Mouse (Mus musculus): ENCODE measurements around the gene Htr5a. TPM values are rescaled to one million over a fixed set of nuclear protein-coding genes. Genes with fewer than 3 reads are reported as not detected.

The Htr5a gene
- total RNA-seq (2021), result 10 to 100 TPM; 12.8 to 12.9 TPM

DNA sequence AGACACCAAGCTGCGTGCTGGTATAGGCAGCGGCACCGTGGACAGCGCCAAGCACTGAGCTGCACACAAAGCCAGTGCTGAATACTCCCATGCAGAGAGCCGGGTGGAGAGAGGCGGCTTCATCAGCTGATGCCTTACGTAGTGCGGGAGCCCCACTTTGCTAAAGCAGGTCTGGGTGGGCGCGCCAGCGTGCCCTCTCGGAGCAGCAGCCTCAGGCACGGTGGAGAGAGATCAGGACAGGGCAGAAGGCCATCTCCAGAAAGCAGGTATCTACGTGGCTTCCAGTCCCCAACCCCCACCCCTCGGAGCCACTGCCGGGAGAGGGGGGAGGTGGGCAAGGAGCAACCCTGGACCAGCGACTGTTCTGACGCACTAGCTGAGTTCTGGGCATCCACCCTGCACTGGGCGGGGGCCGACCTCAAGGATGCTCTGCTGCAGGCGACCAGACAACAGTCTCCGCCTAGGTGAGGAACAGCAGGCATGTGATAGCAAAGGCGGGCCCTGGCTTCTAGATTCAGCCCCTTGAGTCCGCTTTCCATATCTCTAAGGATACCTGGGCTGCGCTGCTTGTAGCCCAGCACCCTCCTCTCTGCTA is at the start of gene Htr5a:
Htr5a (plus strand) TSS at position 449 of the 595 bp plus-strand sequence.
- peak; percentile 42 to 48 for DNase-seq (ENCODE audit: extremely low spot score in 1 of 2, low spot score in 2 of 2)
- intact Hi-C loops (cut with DNase I), result loop anchor here (5.0 to 10.0 kb wide), 2 partner anchors 49 to 233 kb away; partner anchors contain the start of genes Insig1 and Paxip1

DNA sequence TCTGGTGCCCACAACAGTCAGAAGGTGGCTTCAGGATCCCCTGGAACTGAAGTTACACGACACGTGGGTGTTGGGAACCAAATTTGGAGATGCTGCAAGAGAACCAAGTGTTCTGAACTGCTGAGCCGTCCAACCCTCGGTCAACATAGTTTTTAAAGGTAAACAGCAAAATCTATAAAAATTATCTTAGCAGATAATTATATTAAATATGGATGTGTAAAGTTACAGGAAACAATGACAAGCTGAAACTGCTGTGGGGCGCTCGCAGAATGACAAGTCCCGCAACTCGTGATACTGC is 49.8 kb upstream of the Htr5a start:
- intact Hi-C loops (cut with DNase I), result loop anchor here (5.0 kb wide), 2 partner anchors 50 to 300 kb away; partner anchors contain the start of gene Htr5a

DNA sequence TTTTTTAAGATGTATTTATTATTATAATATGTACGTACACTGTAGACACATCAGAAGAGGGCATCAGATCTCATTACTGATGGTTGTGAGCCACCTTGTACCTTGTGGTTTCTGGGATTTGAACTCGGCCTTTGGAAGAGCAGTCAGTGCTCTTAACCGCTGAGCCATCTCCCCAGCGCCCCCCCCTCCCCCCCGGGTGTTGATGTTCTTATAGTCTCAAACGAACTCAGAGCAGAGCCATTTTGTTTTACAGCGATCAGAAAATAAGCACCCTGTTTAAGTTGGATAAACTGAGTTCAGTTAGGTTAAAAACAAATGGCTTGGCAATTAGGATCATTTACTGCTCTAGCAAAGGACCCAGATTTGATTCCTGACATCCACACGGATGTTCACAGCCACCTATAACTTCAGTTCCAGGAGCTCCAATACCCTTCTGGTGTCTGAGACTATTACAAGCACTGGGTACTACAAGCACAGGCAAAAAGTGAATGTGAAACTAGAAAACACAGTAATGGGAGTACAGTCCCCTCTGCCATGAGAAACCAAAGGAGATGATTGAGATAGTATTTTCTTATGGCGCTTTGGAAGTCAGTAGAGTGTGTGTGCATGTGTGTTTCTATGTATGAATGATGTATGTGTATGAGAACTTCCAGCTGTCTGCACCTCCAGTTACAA is 49.3 kb upstream of the Htr5a start:
- DNase-seq (ENCODE audit: extremely low spot score in 1 of 2, low spot score in 2 of 2), result no peak
- intact Hi-C loops (cut with DNase I), result loop anchor here (5.0 kb wide), 2 partner anchors 50 to 300 kb away; partner anchors contain the start of gene Htr5a

More for the DNA sequence above, 49.8 kb upstream of the Htr5a start:
- no peak for DNase-seq (ENCODE audit: extremely low spot score in 1 of 2, low spot score in 2 of 2)

DNA sequence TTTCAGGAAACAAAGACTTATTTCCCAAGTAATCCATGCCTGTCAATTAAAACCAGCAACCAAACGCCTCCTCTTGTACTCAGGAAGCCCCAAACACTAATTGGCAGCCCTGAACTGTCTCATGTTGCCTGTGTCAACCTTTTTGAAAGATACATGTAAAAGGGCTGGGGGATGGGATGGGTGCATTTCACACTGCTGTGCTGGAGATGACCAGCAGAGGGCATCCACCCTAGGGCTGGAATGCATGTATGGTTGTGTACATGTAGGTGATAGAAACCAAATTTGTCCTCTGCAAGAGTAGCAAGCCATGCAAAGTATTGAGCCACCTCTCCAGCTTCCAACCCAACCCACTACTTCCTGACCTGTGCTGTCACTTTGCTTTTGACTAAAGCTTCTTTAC is 48.0 kb upstream of the Htr5a start:
- peak; percentile 42 to 57 for DNase-seq (ENCODE audit: extremely low spot score in 1 of 2, low spot score in 2 of 2)
- intact Hi-C loops (cut with DNase I), result loop anchor here (5.0 kb wide), 2 partner anchors 48 to 298 kb away; partner anchors contain the start of gene Htr5a

GRCm38 (mm10) chr5:27814282-27814681 is 27.7 kb upstream of the Htr5a start:
- intact Hi-C loops (cut with DNase I), result no loop called here
- no peak for DNase-seq (ENCODE audit: extremely low spot score in 1 of 2, low spot score in 2 of 2)

DNA sequence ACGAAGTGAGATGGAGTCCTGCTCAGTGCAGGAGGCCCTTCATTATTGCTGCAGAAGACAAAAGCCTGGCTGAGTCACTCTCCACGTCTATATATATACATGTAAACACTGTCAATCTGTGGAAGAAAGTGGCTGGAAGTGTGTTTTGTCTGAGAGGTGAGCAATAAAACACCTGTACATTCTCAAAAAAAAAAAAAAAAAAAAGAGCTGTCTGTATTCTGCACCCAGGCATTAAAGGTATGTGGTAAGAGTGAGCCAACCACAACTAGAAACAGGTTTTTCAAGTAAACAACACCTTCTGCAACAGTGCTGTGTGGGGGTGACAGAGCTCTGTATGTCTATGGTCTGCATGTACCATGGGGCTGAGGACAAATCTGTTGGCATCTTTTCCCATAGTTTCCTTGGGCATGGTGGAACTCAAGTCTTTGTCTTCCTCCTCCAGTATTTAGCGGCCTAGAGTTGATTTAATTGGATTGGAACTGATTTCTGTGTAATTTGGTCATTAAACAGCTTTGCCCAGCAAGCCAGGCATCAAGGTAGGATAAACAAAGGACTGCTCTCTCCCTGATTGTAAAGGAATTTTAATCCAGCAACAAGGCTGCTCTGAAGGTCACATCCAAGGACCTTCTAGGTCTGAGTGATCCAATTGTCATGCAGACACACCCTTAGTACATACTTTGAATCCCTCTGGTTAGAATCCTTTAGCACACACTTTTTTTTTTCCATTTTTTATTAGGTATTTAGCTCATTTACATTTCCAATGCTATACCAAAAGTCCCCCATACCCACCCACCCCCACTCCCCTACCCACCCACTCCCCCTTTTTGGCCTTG is 22.9 kb upstream of the Htr5a start:
- DNase-seq (ENCODE audit: extremely low spot score in 1 of 2, low spot score in 2 of 2), result no peak
- intact Hi-C loops (cut with DNase I), result no loop called here

DNA sequence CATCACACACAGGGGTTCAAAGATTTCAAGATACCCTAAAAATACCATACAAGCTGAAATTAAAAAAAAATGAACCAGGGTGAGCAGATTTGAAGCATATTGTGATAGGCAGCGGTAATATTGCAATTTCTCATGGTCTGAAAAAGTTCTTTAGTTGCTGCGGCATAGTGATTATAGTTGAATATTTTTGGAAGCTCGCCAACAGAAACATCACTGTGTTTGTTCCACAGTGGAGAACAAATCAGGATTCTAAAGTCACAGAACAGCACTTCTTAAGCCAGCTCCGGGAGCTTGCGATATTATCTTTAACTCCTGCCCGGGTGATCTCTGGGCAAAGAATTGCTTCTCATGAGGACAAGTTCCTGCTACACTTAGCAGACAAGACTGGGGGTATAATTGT is 20.8 kb upstream of the Htr5a start:
- intact Hi-C loops (cut with DNase I), result no loop called here
- DNase-seq (ENCODE audit: extremely low spot score in 1 of 2, low spot score in 2 of 2), result no peak

DNA sequence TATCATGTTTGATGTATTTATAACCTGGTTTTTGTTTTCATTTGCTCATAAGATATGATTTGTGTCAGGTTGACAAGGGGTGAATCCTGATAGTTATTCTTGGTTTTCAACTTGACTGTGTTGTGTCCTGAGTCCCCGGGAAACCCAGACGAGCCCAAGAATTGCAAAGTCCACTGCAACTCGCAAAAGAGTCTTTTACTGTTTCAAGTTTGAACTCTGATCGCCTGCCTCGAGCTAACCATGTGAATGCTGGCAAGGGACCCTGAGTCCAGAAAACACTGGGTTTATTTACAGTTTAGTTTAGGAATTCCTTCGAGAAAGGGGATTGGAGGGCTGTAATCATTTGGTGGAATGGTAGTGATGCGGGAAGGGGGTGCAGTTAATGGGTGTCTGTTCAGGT is 14.0 kb upstream of the Htr5a start:
- intact Hi-C loops (cut with DNase I), result no loop called here
- DNase-seq (ENCODE audit: extremely low spot score in 1 of 2, low spot score in 2 of 2), result no peak

DNA sequence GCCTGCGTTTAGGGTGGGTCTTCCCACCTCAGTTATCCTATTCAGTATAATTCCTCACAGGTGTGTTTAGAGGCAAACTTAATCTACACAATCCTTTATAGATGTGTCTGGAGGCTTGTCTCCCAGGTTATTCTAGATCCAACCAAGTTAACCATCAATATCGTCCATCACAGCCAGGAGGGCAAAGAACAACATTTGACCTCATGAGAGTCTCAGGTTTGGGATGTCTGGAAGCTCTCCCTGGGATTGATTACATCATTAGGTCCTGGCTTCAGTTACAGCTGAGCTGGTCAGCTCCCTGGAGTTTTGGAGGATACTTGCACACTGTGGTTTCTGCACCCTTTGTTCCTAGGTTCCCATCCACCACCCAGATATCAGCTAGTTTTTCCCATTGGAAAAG is 6.9 kb upstream of the Htr5a start:
- intact Hi-C loops (cut with DNase I), result no loop called here

GRCm38 (mm10) chr5:27838061-27838460 is 3.9 kb upstream of the Htr5a start:
- intact Hi-C loops (cut with DNase I), result no loop called here
- no peak for DNase-seq (ENCODE audit: extremely low spot score in 1 of 2, low spot score in 2 of 2)

More for the DNA sequence above, 6.9 kb upstream of the Htr5a start:
- DNase-seq (ENCODE audit: extremely low spot score in 1 of 2, low spot score in 2 of 2), result no peak

- peak; percentile 9 to 24 for DNase-seq (ENCODE audit: extremely low spot score in 1 of 2, low spot score in 2 of 2)
- intact Hi-C loops (cut with DNase I), result loop anchor here (5.0 to 10.0 kb wide), 2 partner anchors 50 to 232 kb away; partner anchors contain the start of genes Insig1 and Paxip1
These were observed 847 bp downstream of the Htr5a start for GRCm38 (mm10) chr5:27842671-27843320.

DNA sequence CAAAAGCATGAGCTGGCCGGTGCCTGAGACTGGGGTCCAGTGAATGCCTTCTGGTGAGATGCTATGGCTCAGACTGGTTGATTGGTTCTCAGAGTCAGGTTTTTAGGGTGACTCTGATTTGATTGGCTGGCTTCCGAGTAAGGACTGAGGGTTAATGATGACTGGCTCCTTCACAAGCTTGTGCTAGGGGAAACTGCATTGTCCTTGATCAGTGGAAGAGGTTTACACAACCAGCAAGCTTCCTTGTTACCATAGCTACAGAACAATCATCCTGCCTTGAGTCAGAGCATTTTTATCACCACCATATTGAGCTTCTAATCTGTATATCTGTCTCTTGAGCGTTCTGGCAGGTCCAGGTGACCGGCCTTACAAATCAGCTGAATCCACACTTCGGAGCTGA is 5.0 kb downstream of the Htr5a start:
- intact Hi-C loops (cut with DNase I), result loop anchor here (10.0 kb wide), 1 partner anchor 228 kb away; the partner anchor contains the start of gene Insig1

DNA sequence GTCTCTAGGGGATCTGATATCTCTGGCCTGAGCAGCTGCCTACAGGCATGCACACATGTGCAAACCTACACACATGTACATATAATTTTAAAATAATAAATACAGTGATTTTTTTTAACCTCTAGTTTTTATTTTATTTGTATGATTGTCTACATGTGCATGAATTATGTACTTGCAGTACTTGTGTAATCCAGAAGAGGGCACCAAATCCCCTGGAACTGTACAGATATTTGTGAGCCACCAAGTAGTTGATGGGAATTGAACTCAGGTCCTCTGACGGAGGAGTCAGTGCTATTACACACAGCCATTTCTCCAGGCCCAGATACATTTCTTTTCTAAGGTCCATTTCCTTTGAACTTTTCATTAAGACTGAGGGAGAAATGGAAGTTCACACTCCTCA is 12.3 kb downstream of the Htr5a start:
- intact Hi-C loops (cut with DNase I), result loop anchor here (10.0 kb wide), 1 partner anchor 241 kb away; no protein-coding TSS in a partner anchor
- no peak for DNase-seq (ENCODE audit: extremely low spot score in 1 of 2, low spot score in 2 of 2)

More for the DNA sequence above, 5.0 kb downstream of the Htr5a start:
- DNase-seq (ENCODE audit: extremely low spot score in 1 of 2, low spot score in 2 of 2), result no peak

GRCm38 (mm10) chr5:27855726-27856125 is 13.8 kb downstream of the Htr5a start:
- DNase-seq (ENCODE audit: extremely low spot score in 1 of 2, low spot score in 2 of 2), result no peak
- intact Hi-C loops (cut with DNase I), result loop anchor here (10.0 kb wide), 1 partner anchor 239 kb away; no protein-coding TSS in a partner anchor

GRCm38 (mm10) chr5:27873240-27874082 is 31.5 kb downstream of the Htr5a start:
- intact Hi-C loops (cut with DNase I), result no loop called here
- peak in 1 of 2 experiments; percentile 25 for DNase-seq (ENCODE audit: extremely low spot score in 1 of 2, low spot score in 2 of 2)

GRCm38 (mm10) chr5:27874211-27874610 is 32.3 kb downstream of the Htr5a start:
- intact Hi-C loops (cut with DNase I), result no loop called here
- no peak for DNase-seq (ENCODE audit: extremely low spot score in 1 of 2, low spot score in 2 of 2)

- intact Hi-C loops (cut with DNase I), result no loop called here
- DNase-seq (ENCODE audit: extremely low spot score in 1 of 2, low spot score in 2 of 2), result no peak
These were observed 33.6 kb downstream of the Htr5a start for GRCm38 (mm10) chr5:27875341-27876105.
